Mouse (Mus musculus): ENCODE data around the gene Olfr1198. TPM values are rescaled to one million over a fixed set of nuclear protein-coding genes. Genes with fewer than 3 reads are reported as not detected.

The Olfr1198 gene
- polyA plus RNA-seq, 1 experiment from 2014 or later, result not detected

- no peak for TF ChIP-seq EP300 (IDR thresholded peaks at IDR 0.05)
- TF ChIP-seq CTCF (IDR thresholded peaks at IDR 0.05), result no peak
- H3K9ac ChIP-seq (replicated peaks; ENCODE audit: low read depth), result no peak within 1 kb of the TSS
- WGBS, result 71% methylated on average over 2 of the region's 2 CpGs
- ATAC-seq (no peak), DNase-seq (ENCODE audit: low spot score) (no peak)
- H3K27ac ChIP-seq (ENCODE audit: low read length), result no peak within 1 kb of the TSS
- no peak within 1 kb of the TSS for H3K4me3 ChIP-seq (ENCODE audit: low read depth, low read length)
- no peaks in the 10 kb centered on the region for H3K27me3 ChIP-seq (replicated peaks; ENCODE audit: insufficient read depth, low read length)
- no peak within 1 kb of the TSS for H3K4me2 ChIP-seq (replicated peaks; ENCODE audit: low read depth, low read length)
- no peaks in the 10 kb centered on the region for H3K9me3 ChIP-seq (ENCODE audit: low read length)
- no peaks in the 10 kb centered on the region for H3K4me1 ChIP-seq (ENCODE audit: insufficient read depth, low read depth, low read length)
- H3K36me3 ChIP-seq (ENCODE audit: insufficient read depth, low read length), result no peaks in the 10 kb centered on the region
Measured at GRCm38 (mm10) chr2:88704497-88704896, 46.7 kb downstream of the Olfr1198 start, which contains the start of gene Olfr1196. Olfr1196 (minus strand) TSS chr2:88704597.

Other genes starting within 250 kb of the Olfr1198 start
- gene Olfr1186, start 232.8 kb downstream of the Olfr1198 start, polyA plus RNA-seq (2015; fragmentation: Nextera tagmentation; extraction: Ambion mirVana), result not detected in 2 replicates
- gene Olfr1188, start 194.4 kb downstream of the Olfr1198 start, polyA plus RNA-seq (2015; fragmentation: Nextera tagmentation; extraction: Ambion mirVana), result not detected in 2 replicates
- gene Olfr1189, start 164.9 kb downstream of the Olfr1198 start, polyA plus RNA-seq (2015; fragmentation: Nextera tagmentation; extraction: Ambion mirVana), result not detected in 2 replicates
- gene Olfr1191-ps1, start 110.8 kb downstream of the Olfr1198 start, polyA plus RNA-seq (2015; fragmentation: Nextera tagmentation; extraction: Ambion mirVana), result not detected in 2 replicates
- not detected in 2 replicates for gene Olfr1192-ps1, start 102.9 kb downstream of the Olfr1198 start, polyA plus RNA-seq (2015; fragmentation: Nextera tagmentation; extraction: Ambion mirVana)
- not detected in 2 replicates for gene Olfr1193, start 75.7 kb downstream of the Olfr1198 start, polyA plus RNA-seq (2015; fragmentation: Nextera tagmentation; extraction: Ambion mirVana)
- gene Olfr1195, start 62.2 kb downstream of the Olfr1198 start, polyA plus RNA-seq (2015; fragmentation: Nextera tagmentation; extraction: Ambion mirVana), result not detected in 2 replicates
- gene Olfr1196, start 46.8 kb downstream of the Olfr1198 start, polyA plus RNA-seq (2015; fragmentation: Nextera tagmentation; extraction: Ambion mirVana), result not detected in 2 replicates
- not detected in 2 replicates for gene Olfr1197, start 19.0 kb downstream of the Olfr1198 start, polyA plus RNA-seq (2015; fragmentation: Nextera tagmentation; extraction: Ambion mirVana)
- not detected in 2 replicates for gene Olfr1199, start 9.1 kb upstream of the Olfr1198 start, polyA plus RNA-seq (2015; fragmentation: Nextera tagmentation; extraction: Ambion mirVana)
- gene Olfr1200, start 19.1 kb upstream of the Olfr1198 start, polyA plus RNA-seq (2015; fragmentation: Nextera tagmentation; extraction: Ambion mirVana), result not detected in 2 replicates
- gene Olfr1201, start 41.7 kb upstream of the Olfr1198 start, polyA plus RNA-seq (2015; fragmentation: Nextera tagmentation; extraction: Ambion mirVana), result not detected in 2 replicates
- not detected in 2 replicates for gene Olfr1202, start 63.1 kb upstream of the Olfr1198 start, polyA plus RNA-seq (2015; fragmentation: Nextera tagmentation; extraction: Ambion mirVana)
- not detected in 2 replicates for gene Olfr1205, start 78.4 kb upstream of the Olfr1198 start, polyA plus RNA-seq (2015; fragmentation: Nextera tagmentation; extraction: Ambion mirVana)
- not detected in 2 replicates for gene Olfr1204, start 97.9 kb upstream of the Olfr1198 start, polyA plus RNA-seq (2015; fragmentation: Nextera tagmentation; extraction: Ambion mirVana)
- gene Olfr1206, start 111.9 kb upstream of the Olfr1198 start, polyA plus RNA-seq (2015; fragmentation: Nextera tagmentation; extraction: Ambion mirVana), result not detected in 2 replicates
- not detected in 2 replicates for gene Olfr1208, start 150.9 kb upstream of the Olfr1198 start, polyA plus RNA-seq (2015; fragmentation: Nextera tagmentation; extraction: Ambion mirVana)
- not detected in 2 replicates for gene Olfr1209, start 163.8 kb upstream of the Olfr1198 start, polyA plus RNA-seq (2015; fragmentation: Nextera tagmentation; extraction: Ambion mirVana)
- gene Olfr1211, start 186.7 kb upstream of the Olfr1198 start, polyA plus RNA-seq (2015; fragmentation: Nextera tagmentation; extraction: Ambion mirVana), result not detected in 2 replicates
- not detected in 2 replicates for gene Olfr1212, start 202.6 kb upstream of the Olfr1198 start, polyA plus RNA-seq (2015; fragmentation: Nextera tagmentation; extraction: Ambion mirVana)
- not detected in 2 replicates for gene Gm13762, start 228.9 kb upstream of the Olfr1198 start, polyA plus RNA-seq (2015; fragmentation: Nextera tagmentation; extraction: Ambion mirVana)
- not detected in 2 replicates for gene Olfr1214, start 241.3 kb upstream of the Olfr1198 start, polyA plus RNA-seq (2015; fragmentation: Nextera tagmentation; extraction: Ambion mirVana)

Data from lung, postnatal 0 days (tissue).